Mouse (Mus musculus) neural tube, embryonic 12.5 days (tissue): ENCODE measurements around the gene Kcns1. TPM values are rescaled to one million over a fixed set of nuclear protein-coding genes. Genes with fewer than 3 reads are reported as not detected.

ENCODE experiments used
- ATAC-seq: fragments of 200-750 bp; cut with Nextera tagmentation; 2 replicates; pipeline ENCODE4 v1.8.0; 2017; ENCODE audit warnings: low read depth, mild to moderate bottlenecking, moderate TSS enrichment, moderate library complexity; ENCODE audit not compliant: low FRiP score
- H3K27ac ChIP-seq: fragments of 300-500 bp; sonication (generic); 2 replicates; pipeline ENCODE4 v1.5.1; 2016
- H3K27me3 ChIP-seq: fragments of 300-500 bp; sonication (generic); replicated peaks from 2 replicates; pipeline ENCODE4 v1.6.1; 2016; ENCODE audit warnings: mild to moderate bottlenecking
- H3K36me3 ChIP-seq: fragments of 300-500 bp; sonication (generic); 2 replicates; pipeline ENCODE4 v1.6.1; 2016; ENCODE audit warnings: mild to moderate bottlenecking
- H3K4me1 ChIP-seq: fragments of 300-500 bp; sonication (generic); 2 replicates; pipeline ENCODE4 v1.6.1; 2016
- H3K4me2 ChIP-seq: fragments of 300-500 bp; sonication (generic); replicated peaks from 2 replicates; pipeline ENCODE4 v1.6.1; 2016; ENCODE audit warnings: mild to moderate bottlenecking
- H3K4me3 ChIP-seq: fragments of 300-500 bp; sonication (generic); 2 replicates; pipeline ENCODE4 v1.5.1; 2016
- H3K9ac ChIP-seq: fragments of 300-500 bp; sonication (generic); 2 replicates; pipeline ENCODE4 v1.6.1; 2016; ENCODE audit warnings: mild to moderate bottlenecking
- H3K9me3 ChIP-seq: fragments of 300-500 bp; sonication (generic); 2 replicates; pipeline ENCODE4 v1.6.1; 2016; ENCODE audit warnings: mild to moderate bottlenecking
- WGBS: fragments of 180-500 bp; shearing (Covaris S2); methylation state at CpG from one replicate; pipeline ENCODE4 v1.1.7; 2016; 5-methylcytosine and 5-hydroxymethylcytosine counted together
- polyA plus RNA-seq: library from polyadenylated mRNA; unstranded; fragments of >200 nt; fragmentation: Nextera tagmentation; extraction: Ambion mirVana; gene quantifications from 2 replicates; pipeline ENCODE4 v1.2.1, GENCODE M21; 2016

Kcns1 gene
- polyA plus RNA-seq, 1 experiment from 2014 or later = 0.06 TPM

DNA sequence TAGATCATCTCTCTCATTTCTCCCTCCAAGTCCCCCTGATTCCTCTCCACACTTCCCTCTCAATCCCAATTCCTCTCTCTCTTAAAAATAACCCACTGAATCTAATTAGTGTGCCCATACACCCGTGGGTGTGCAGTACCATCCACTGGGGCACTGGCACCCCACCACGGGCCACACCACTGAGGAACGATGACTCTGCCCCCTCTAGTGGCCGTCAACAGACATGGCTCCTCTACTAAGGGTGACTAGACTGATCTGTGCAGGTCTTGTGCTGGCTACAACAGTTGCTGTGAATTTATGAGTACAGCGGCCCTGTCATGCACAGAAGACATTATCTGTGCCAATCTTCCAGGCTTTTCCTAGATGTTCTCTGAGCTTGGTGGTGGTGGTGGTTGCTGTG, 17.8 kb upstream of the Kcns1 start:
- 33% methylated on average over 5 of the region's 5 CpGs for WGBS
- H3K4me3 ChIP-seq = no peak overlapping the region
- H3K4me2 ChIP-seq = no peak overlapping the region
- H3K27ac ChIP-seq = no peak overlapping the region
- H3K36me3 ChIP-seq = no peaks in the 10 kb centered on the region
- ATAC-seq = no peak
- H3K9me3 ChIP-seq = no peaks in the 10 kb centered on the region
- no peaks in the 10 kb centered on the region for H3K4me1 ChIP-seq
- H3K9ac ChIP-seq = no peak overlapping the region
- no peaks in the 10 kb centered on the region for H3K27me3 ChIP-seq

DNA sequence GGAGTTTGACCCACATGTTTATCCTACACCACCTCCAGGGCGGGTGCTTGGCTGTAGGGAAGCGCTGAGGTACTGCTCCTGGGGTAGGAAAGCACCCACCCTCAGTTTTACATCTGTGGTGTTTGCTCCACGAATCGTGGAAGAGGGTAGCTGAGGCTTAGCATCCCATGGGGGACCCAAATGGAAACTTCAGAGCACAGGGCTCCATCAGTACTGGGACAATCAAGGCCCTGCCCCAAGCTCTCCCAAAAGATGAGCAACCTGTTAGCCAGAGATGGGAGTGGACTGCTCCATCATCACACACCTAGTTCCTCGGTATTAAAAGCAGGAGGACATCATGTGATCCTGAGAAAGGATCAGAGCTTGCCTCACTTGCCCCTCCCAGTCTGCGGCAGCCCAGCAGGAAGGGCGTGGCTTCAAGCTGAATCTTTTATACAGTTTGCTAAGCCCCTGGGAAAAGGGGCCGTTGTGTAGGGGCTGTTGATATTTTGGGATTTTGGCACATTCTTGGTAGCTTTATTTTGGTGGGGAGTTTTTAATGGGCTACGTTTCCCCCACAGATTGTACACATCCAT, 13.3 kb upstream of the Kcns1 start:
- H3K4me3 ChIP-seq = no peak overlapping the region
- H3K27me3 ChIP-seq = no peaks in the 10 kb centered on the region
- H3K4me1 ChIP-seq = no peaks in the 10 kb centered on the region
- H3K27ac ChIP-seq = no peak overlapping the region
- ATAC-seq = no peak
- H3K36me3 ChIP-seq = no peaks in the 10 kb centered on the region
- H3K9ac ChIP-seq = no peak overlapping the region
- WGBS = 49% methylated on average over 9 of the region's 9 CpGs
- H3K4me2 ChIP-seq = no peak overlapping the region
- H3K9me3 ChIP-seq = no peaks in the 10 kb centered on the region

- Histone ChIP-seq H3K36me3 (no peaks in the 10 kb centered on the region), H3K27me3 (peaks cover 3% of the 10 kb centered on the region; the same call in 1 of the 2 replicates)
- 79% methylated on average over 9 of the region's 9 CpGs for WGBS
Measured at GRCm38 (mm10) chr2:164183340-164183739, 12.4 kb upstream of the Kcns1 start.

DNA sequence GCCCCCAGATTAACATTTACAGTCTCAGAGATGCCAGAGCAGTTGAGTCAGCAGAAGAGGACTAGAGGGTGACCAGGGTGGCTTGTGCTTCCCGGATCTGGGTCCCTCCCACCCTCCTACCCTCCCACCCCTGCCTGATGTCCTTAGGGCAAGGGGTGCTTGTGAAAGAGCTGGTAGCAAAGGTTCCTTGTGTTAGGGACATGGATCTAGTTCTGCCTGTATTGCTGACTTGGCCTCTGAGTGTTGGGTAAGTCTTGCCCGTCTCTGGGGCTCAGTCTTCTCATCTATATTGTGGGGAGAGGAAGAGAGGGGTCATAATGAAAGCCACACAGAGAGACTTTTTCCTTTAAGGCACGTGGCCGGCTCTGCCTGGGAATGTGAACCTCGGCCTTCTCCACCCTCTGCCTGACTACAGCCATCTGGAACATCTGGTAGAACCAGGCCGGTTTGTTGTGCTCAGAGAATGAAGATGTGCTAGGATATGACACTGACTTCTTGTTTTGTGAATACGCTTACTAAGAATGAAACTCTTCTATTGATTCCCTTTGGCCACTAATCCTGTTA, 11.9 kb upstream of the Kcns1 start, which contains the start of gene Wfdc5:
Wfdc5 (minus strand) TSS at position 51 of the 564 bp plus-strand sequence.
- no peak for ATAC-seq
- H3K27me3 ChIP-seq = peaks cover 3% of the 10 kb centered on the region; the same call in 1 of the 2 replicates
- no peaks in the 10 kb centered on the region for H3K36me3 ChIP-seq
- H3K4me1 ChIP-seq = no peaks in the 10 kb centered on the region
- H3K4me2 ChIP-seq = no peak within 1 kb of the TSS
- WGBS = 84% methylated on average over 7 of the region's 7 CpGs
- no peak within 1 kb of the TSS for H3K27ac ChIP-seq
- H3K9ac ChIP-seq = no peak within 1 kb of the TSS
- no peaks in the 10 kb centered on the region for H3K9me3 ChIP-seq
- H3K4me3 ChIP-seq = no peak within 1 kb of the TSS

More at GRCm38 (mm10) chr2:164183340-164183739, 12.4 kb upstream of the Kcns1 start:
- no peaks in the 10 kb centered on the region for H3K4me1 ChIP-seq
- H3K27ac ChIP-seq = no peak overlapping the region
- H3K9me3 ChIP-seq = no peaks in the 10 kb centered on the region
- no peak overlapping the region for H3K4me3 ChIP-seq
- no peak for ATAC-seq
- no peak overlapping the region for H3K4me2 ChIP-seq
- H3K9ac ChIP-seq = no peak overlapping the region

DNA sequence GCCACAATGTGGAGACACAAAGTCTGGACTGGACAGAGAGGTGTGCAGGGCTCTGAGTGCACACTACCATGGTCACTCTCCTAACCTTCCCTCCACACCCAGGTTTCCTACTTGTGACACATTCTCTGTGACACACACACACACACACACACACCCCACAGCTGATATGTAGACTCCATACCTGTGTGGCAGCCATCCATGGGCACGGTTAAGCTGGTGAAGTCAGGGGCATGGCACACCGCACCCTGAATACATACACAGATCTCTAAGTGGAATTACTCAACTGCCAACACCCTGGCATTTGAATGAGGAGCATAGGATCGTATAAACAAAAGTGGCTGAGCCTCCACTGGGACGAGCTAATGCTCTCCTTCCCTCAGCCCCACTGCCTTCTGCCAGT, 9.9 kb upstream of the Kcns1 start:
- Histone ChIP-seq H3K9me3 (no peaks in the 10 kb centered on the region), H3K27ac (no peak overlapping the region), H3K4me1 (no peaks in the 10 kb centered on the region), H3K36me3 (no peaks in the 10 kb centered on the region), H3K27me3 (peaks cover 3% of the 10 kb centered on the region; the same call in 1 of the 2 replicates), H3K4me2 (no peak overlapping the region), H3K4me3 (no peak overlapping the region), H3K9ac (no peak overlapping the region)
- WGBS = 91% methylated on average over 4 of the region's 4 CpGs
- no peak for ATAC-seq

DNA sequence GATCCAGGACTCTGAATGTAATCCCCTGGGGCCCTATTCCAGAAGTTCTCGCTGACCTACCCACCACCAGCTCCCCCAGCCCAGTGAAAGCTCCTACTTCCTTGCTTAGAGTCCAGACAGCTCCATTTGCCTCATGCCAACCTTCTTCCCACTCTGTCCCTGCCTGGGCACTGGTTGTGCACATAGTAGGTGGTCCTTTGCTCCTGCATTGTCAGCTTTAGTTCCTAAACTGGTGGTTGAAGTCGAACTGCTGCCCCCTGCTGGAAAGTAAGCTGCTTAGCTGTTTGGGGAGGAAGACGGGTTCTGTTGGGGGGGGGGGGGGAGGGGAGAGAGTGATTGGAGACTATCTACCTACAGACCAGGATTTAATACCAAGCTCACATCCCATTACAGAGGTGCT, 9.2 kb upstream of the Kcns1 start:
- 44% methylated on average over 3 of the region's 3 CpGs for WGBS
- H3K27ac ChIP-seq = no peak overlapping the region
- no peak overlapping the region for H3K4me3 ChIP-seq
- no peak overlapping the region for H3K9ac ChIP-seq
- ATAC-seq = no peak
- H3K4me1 ChIP-seq = no peaks in the 10 kb centered on the region
- peaks cover 3% of the 10 kb centered on the region; the same call in 1 of the 2 replicates for H3K27me3 ChIP-seq
- H3K36me3 ChIP-seq = no peaks in the 10 kb centered on the region
- H3K4me2 ChIP-seq = no peak overlapping the region
- no peaks in the 10 kb centered on the region for H3K9me3 ChIP-seq

- Histone ChIP-seq H3K27ac (no peak overlapping the region), H3K9ac (no peak overlapping the region), H3K27me3 (peaks cover 12% of the 10 kb centered on the region; the same call in 1 of the 2 replicates), H3K9me3 (no peaks in the 10 kb centered on the region), H3K4me3 (no peak overlapping the region), H3K4me1 (no peaks in the 10 kb centered on the region), H3K36me3 (no peaks in the 10 kb centered on the region), H3K4me2 (no peak overlapping the region)
- no peak for ATAC-seq
- WGBS = 84% methylated on average over 5 of the region's 5 CpGs
Measured at GRCm38 (mm10) chr2:164177831-164178230, 6.9 kb upstream of the Kcns1 start.

DNA sequence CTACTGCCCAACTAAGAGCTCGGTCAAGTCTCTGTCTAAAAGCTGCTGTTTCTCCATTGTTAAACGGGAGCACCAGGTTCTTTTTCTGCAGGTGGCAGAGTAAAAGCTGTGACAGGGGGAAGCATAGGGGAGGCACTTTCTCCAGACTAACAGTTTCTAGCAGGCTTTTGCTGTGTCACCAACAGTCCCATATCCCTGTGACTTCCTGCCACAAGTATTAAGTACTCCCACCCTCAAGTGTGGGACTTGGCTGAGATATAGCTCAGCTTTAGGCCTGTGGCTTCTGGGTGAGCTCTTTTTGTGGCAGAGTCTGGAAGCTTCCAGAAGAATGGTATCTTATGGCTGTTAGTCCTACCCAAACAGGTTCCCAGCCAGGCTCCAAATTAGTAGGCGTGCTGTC, 4.9 kb upstream of the Kcns1 start:
- Histone ChIP-seq H3K36me3 (no peaks in the 10 kb centered on the region), H3K27me3 (peaks cover 26% of the 10 kb centered on the region), H3K4me2 (no peak overlapping the region), H3K9ac (no peak overlapping the region), H3K4me1 (peaks cover 9% of the 10 kb centered on the region), H3K9me3 (no peaks in the 10 kb centered on the region), H3K4me3 (no peak overlapping the region), H3K27ac (no peak overlapping the region)
- ATAC-seq = no peak
- WGBS = 86% methylated on average over 3 of the region's 3 CpGs

GRCm38 (mm10) chr2:164174649-164175395, 3.9 kb upstream of the Kcns1 start:
- no peaks in the 10 kb centered on the region for H3K36me3 ChIP-seq
- peaks cover 36% of the 10 kb centered on the region for H3K27me3 ChIP-seq
- 77% methylated on average over 8 of the region's 8 CpGs for WGBS
- no peak overlapping the region for H3K4me3 ChIP-seq
- ATAC-seq = no peak
- H3K4me2 ChIP-seq = no peak overlapping the region
- H3K9me3 ChIP-seq = no peaks in the 10 kb centered on the region
- H3K27ac ChIP-seq = no peak overlapping the region
- no peak overlapping the region for H3K9ac ChIP-seq
- peaks cover 16% of the 10 kb centered on the region for H3K4me1 ChIP-seq

DNA sequence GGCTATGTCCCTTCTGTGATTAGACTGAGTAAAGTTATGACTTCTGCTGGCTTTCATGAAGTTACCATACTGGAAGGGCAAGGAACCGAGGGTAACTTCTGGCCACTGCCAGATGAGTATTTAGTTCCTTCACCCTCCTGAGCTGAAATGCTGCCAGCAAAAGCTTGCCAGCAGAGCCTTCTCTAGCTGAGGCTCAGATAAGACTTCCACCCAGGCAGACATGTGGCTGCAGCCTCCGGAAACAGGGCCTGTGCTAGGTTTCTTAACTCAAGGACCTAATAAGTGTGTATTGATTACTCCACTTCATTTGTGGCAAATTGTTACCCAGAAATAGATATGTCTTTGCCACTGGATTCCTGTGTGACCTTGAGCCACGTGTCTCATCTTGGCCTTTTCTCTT, 2.5 kb upstream of the Kcns1 start:
- H3K4me2 ChIP-seq = no peak overlapping the region
- ATAC-seq = no peak
- no peak overlapping the region for H3K27ac ChIP-seq
- H3K4me1 ChIP-seq = peaks cover 19% of the 10 kb centered on the region
- H3K9me3 ChIP-seq = no peaks in the 10 kb centered on the region
- no peak overlapping the region for H3K9ac ChIP-seq
- no peak overlapping the region for H3K4me3 ChIP-seq
- H3K27me3 ChIP-seq = peaks cover 48% of the 10 kb centered on the region
- 84% methylated on average over 3 of the region's 3 CpGs for WGBS
- no peaks in the 10 kb centered on the region for H3K36me3 ChIP-seq

DNA sequence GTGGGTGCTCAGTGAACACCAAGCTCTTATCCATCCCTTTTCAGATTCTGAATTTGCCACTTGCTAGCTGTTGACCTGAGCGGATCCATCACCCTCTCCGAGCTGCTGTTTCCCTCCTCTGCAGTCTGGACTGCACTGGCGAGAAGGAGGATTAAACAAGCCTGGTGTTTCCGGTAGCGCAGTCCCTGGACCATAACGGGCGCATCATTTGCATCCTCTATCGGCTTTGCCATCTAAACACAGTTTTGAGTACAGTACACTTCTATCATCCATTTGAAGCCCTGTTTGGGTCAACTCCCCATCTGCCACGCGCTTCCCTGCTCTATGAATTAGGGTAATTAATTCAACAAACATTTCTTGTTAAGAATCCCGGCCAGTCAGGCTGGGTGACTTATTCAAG, 587 bp downstream of the Kcns1 start:
- no peaks in the 10 kb centered on the region for H3K36me3 ChIP-seq
- H3K27ac ChIP-seq = no peak overlapping the region
- H3K4me1 ChIP-seq = peaks cover 28% of the 10 kb centered on the region
- H3K9me3 ChIP-seq = no peaks in the 10 kb centered on the region
- WGBS = 5% methylated on average over 11 of the region's 11 CpGs
- ATAC-seq = no peak
- peaks cover 71% of the 10 kb centered on the region for H3K27me3 ChIP-seq
- H3K9ac ChIP-seq = no peak overlapping the region
- H3K4me2 ChIP-seq = peak overlapping the region; percentile 70
- 0 out of 2 replicates have a peak overlapping the region, but pooled peaks have one; percentile 11 for H3K4me3 ChIP-seq

- ATAC-seq = 0 out of 2 replicates have a peak, but pooled peaks have one; percentile 25
- peak overlapping the region; percentile 57 for H3K4me2 ChIP-seq
- no peak overlapping the region for H3K27ac ChIP-seq
- H3K36me3 ChIP-seq = no peaks in the 10 kb centered on the region
- peak overlapping the region; percentile 25 for H3K4me3 ChIP-seq
- no peaks in the 10 kb centered on the region for H3K9me3 ChIP-seq
- H3K27me3 ChIP-seq = peaks cover 63% of the 10 kb centered on the region
- no peak overlapping the region for H3K9ac ChIP-seq
- WGBS = 13% methylated on average over 42 of the region's 42 CpGs
- peaks cover 28% of the 10 kb centered on the region for H3K4me1 ChIP-seq
Measured at GRCm38 (mm10) chr2:164168571-164168946, 2.4 kb downstream of the Kcns1 start.
